Mouse (Mus musculus): ENCODE results near the gene Plxna3. TPM values are rescaled to one million over a fixed set of nuclear protein-coding genes. Genes with fewer than 3 reads are reported as not detected.
"Not testable (repeated sequence)": the region's sequence is repeated elsewhere in the genome, so short reads cannot be mapped to it uniquely, and the experiment has no call there.

The Plxna3 gene
- polyA plus RNA-seq, 1 experiment = 2.1 TPM

DNA sequence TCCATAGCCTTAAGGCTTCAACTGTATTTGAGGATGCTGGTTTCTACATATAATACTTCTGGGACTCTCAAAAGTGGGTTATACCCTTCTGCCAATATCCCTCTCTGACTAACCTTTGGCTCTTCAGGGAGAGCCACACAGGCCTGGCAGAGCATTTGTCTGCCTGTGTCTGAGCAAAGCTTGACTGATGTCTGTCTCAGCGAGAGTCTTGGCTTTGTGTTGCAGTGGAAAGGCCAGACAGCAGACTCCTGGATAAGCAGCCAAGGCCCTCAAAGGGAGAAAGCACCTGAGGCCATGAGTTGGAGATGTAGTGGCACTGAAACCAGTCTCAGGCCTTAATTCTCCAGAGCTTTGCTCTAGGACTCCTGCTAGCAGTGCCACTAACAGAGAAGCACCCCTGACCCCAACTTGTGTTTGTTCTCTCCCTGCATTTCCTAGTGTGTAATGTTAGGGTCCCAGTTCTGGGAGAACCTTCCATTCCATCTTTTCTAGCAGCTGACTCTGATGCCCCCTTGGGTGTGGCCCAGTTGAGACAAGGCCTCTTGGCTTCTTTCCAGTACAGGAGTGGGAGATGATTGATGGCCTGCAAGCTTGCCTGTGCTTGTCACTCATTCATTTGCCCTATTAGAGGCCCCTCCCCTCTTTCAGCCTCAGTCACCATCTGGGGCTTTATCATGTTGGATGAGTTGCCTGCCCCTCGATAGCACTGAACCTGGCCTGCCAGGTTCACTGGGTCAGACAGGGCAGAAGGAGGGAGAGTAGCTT lies 1.5 kb downstream of the Plxna3 start:
- Histone ChIP-seq H3K4me1 (ENCODE audit: control insufficient read depth, insufficient read depth, low read length) (peaks cover 3% of the 10 kb centered on the region; the same call in 1 of the 2 replicates), H3K36me3 (ENCODE audit: control insufficient read depth, insufficient read depth, low read length) (no peaks in the 10 kb centered on the region), H3K27me3 (ENCODE audit: control insufficient read depth, insufficient read depth, low read length) (no peaks in the 10 kb centered on the region), H3K4me3 (ENCODE audit: control insufficient read depth, low read depth, low read length) (no peak overlapping the region), H3K27ac (ENCODE audit: control insufficient read depth, insufficient read depth, low read depth, low read length) (no peak overlapping the region)
- TF ChIP-seq POLR2A (IDR thresholded peaks at IDR 0.05; ENCODE audit: control insufficient read depth, low read depth, low read length) (no peak), CTCF (IDR thresholded peaks at IDR 0.05; ENCODE audit: control insufficient read depth, insufficient read depth, insufficient replicate concordance, low read depth, low read length) (no peak)

DNA sequence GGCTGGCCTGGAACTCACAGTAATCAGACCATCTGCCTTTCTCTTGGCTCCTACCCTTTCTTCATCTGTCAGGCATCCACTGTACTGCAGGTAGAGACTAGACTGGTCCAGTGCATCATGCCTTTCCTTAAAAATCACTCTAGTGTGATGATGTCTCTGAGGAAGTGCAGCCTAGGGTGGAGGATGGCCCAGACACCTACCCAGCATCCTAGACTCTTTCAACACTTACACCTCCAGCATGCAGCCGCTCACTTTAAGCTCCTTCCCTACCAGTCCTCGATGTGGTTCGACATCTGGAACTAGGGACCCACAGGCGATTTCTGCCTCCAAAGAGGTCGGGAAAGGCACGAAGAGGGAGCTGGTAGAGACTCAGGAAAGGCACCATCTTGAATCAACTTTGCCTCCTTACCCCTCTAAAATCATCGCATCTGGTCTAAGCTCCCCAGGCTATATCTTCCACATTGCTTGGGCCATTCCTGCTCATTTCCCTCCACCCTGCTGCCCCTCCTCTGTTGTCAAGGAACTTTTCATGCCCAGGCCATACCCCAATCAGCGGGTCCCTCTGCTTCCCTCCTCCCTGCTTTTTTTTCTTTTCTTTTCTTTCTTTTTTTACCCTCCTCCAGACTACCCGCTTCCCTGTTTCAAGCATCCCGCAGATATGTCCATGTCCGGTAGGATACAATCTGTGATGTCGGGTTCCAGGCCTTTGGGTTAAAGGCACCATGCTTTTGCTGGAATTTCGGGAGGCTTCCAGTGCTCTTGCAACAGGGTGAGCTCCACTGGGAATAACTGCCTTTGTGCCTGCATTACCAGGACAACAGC lies 24.0 kb downstream of the Plxna3 start:
- TF ChIP-seq CTCF (IDR thresholded peaks at IDR 0.05; ENCODE audit: control insufficient read depth, insufficient read depth, insufficient replicate concordance, low read depth, low read length) = no peak
- Histone ChIP-seq H3K36me3 (ENCODE audit: control insufficient read depth, insufficient read depth, low read length) (no peaks in the 10 kb centered on the region), H3K27ac (ENCODE audit: control insufficient read depth, insufficient read depth, low read depth, low read length) (no peak overlapping the region), H3K27me3 (ENCODE audit: control insufficient read depth, insufficient read depth, low read length) (no peaks in the 10 kb centered on the region), H3K4me1 (ENCODE audit: control insufficient read depth, insufficient read depth, low read length) (peaks cover 3% of the 10 kb centered on the region; the same call in 1 of the 2 replicates), H3K4me3 (ENCODE audit: control insufficient read depth, low read depth, low read length) (peak overlapping the region; percentile 79)

DNA sequence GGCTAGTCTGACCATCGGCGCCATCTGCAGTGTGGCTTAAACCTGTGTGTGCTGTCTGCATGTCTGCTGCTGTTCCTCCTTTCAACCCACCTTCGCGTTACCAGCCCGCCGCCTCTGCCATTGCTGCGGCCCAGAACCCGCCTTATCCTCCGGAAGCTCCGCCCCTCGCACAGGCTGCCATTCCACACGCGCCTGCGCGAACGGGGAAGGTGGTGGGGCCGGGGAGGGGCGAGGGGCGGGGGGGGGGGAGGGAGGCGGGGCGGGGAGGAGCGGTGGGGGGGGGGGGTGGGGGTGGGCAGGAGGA lies 24.6 kb downstream of the Plxna3 start, which contains the start of gene Lage3:
Gene Lage3 (minus strand): TSS at position 152 of the 304 bp plus-strand sequence.
- Histone ChIP-seq H3K4me1 (ENCODE audit: control insufficient read depth, insufficient read depth, low read length) (peaks cover 3% of the 10 kb centered on the region; the same call in 1 of the 2 replicates), H3K27me3 (ENCODE audit: control insufficient read depth, insufficient read depth, low read length) (no peaks in the 10 kb centered on the region), H3K4me3 (ENCODE audit: control insufficient read depth, low read depth, low read length) (peak within 1 kb of the TSS; percentile 79), H3K27ac (ENCODE audit: control insufficient read depth, insufficient read depth, low read depth, low read length) (no peak within 1 kb of the TSS), H3K36me3 (ENCODE audit: control insufficient read depth, insufficient read depth, low read length) (no peaks in the 10 kb centered on the region)
- TF ChIP-seq CTCF (IDR thresholded peaks at IDR 0.05; ENCODE audit: control insufficient read depth, insufficient read depth, insufficient replicate concordance, low read depth, low read length) = no peak
- peak; percentile 52; the same call in 1 of the 2 replicates for TF ChIP-seq POLR2A (IDR thresholded peaks at IDR 0.05; ENCODE audit: control insufficient read depth, low read depth, low read length)

DNA sequence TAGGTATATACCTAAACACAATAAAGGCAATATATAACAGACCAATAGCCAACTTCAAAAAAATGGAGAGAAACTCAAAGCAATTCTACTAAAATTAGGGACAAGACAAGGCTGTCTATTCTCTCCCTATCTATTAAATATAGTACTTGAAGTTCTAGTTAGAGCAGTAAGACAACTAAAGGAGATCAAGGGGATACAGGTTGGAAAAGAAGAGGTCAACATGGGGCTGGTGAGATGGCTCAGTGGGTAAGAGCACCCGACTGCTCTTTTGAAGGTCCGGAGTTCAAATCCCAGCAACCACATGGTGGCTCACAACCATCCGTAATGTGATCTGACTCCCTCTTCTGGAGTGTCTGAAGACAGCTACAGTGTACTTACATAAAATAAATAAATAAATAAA lies 28.2 kb downstream of the Plxna3 start:
- H3K27ac ChIP-seq (ENCODE audit: control insufficient read depth, insufficient read depth, low read depth, low read length); H3K27me3 ChIP-seq (ENCODE audit: control insufficient read depth, insufficient read depth, low read length); H3K4me1 ChIP-seq (ENCODE audit: control insufficient read depth, insufficient read depth, low read length): not testable (repeated sequence)

DNA sequence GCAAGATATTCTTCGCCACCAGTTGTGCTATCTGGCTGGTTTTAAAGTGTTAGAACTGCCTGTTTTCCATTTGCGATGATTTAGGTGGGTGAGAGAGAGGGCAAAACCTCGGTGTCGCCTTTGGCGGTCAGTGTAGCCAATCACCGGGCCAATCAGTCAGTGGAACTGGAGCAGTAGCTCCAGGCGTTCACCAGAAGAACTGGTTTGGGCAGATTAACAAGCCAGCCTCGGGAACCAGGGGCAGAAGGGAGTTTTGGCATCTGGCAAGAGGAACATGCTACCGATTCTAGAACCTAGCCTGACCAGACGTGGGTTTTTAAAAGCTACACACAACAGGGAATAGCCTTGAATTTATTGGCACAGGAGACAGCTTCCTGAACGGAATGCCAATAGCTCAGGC lies 30.3 kb downstream of the Plxna3 start:
- TF ChIP-seq CTCF (IDR thresholded peaks at IDR 0.05; ENCODE audit: control insufficient read depth, insufficient read depth, insufficient replicate concordance, low read depth, low read length) = no peak
- TF ChIP-seq POLR2A (IDR thresholded peaks at IDR 0.05; ENCODE audit: control insufficient read depth, low read depth, low read length) = no peak
- Histone ChIP-seq H3K4me3 (ENCODE audit: control insufficient read depth, low read depth, low read length) (no peak overlapping the region), H3K27me3 (ENCODE audit: control insufficient read depth, insufficient read depth, low read length) (no peaks in the 10 kb centered on the region)

More for the DNA sequence above, 28.2 kb downstream of the Plxna3 start:
- H3K36me3 ChIP-seq (ENCODE audit: control insufficient read depth, insufficient read depth, low read length); H3K4me3 ChIP-seq (ENCODE audit: control insufficient read depth, low read depth, low read length): not testable (repeated sequence)

DNA sequence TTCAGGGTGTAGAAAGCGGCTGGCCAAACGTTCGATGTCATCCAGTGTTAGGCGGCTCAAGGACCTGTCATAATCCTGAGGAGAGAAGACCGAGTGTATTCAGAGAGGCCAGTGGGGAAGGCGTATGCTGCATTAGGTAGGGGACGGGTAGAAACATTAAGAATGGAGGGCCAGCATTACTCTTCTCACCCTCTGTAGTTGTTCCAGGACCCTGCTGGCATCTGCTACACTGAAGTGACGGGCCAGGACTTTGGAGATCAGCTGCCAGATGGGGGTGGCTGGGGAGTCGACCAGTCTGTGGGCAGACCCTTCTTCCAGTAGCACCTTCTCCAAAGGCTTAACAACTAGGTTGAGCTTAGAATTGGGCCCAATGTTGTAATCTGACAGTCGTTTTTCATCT lies 38.6 kb downstream of the Plxna3 start:
- TF ChIP-seq POLR2A (IDR thresholded peaks at IDR 0.05; ENCODE audit: control insufficient read depth, low read depth, low read length) (no peak), CTCF (IDR thresholded peaks at IDR 0.05; ENCODE audit: control insufficient read depth, insufficient read depth, insufficient replicate concordance, low read depth, low read length) (no peak)
- Histone ChIP-seq H3K36me3 (ENCODE audit: control insufficient read depth, insufficient read depth, low read length) (no peaks in the 10 kb centered on the region), H3K27ac (ENCODE audit: control insufficient read depth, insufficient read depth, low read depth, low read length) (peak overlapping the region; percentile 89), H3K27me3 (ENCODE audit: control insufficient read depth, insufficient read depth, low read length) (no peaks in the 10 kb centered on the region), H3K4me3 (ENCODE audit: control insufficient read depth, low read depth, low read length) (peak overlapping the region; percentile 79), H3K4me1 (ENCODE audit: control insufficient read depth, insufficient read depth, low read length) (peaks cover 7% of the 10 kb centered on the region)

More for the DNA sequence above, 30.3 kb downstream of the Plxna3 start:
- Histone ChIP-seq H3K4me1 (ENCODE audit: control insufficient read depth, insufficient read depth, low read length) (no peaks in the 10 kb centered on the region), H3K36me3 (ENCODE audit: control insufficient read depth, insufficient read depth, low read length) (no peaks in the 10 kb centered on the region), H3K27ac (ENCODE audit: control insufficient read depth, insufficient read depth, low read depth, low read length) (no peak overlapping the region)

DNA sequence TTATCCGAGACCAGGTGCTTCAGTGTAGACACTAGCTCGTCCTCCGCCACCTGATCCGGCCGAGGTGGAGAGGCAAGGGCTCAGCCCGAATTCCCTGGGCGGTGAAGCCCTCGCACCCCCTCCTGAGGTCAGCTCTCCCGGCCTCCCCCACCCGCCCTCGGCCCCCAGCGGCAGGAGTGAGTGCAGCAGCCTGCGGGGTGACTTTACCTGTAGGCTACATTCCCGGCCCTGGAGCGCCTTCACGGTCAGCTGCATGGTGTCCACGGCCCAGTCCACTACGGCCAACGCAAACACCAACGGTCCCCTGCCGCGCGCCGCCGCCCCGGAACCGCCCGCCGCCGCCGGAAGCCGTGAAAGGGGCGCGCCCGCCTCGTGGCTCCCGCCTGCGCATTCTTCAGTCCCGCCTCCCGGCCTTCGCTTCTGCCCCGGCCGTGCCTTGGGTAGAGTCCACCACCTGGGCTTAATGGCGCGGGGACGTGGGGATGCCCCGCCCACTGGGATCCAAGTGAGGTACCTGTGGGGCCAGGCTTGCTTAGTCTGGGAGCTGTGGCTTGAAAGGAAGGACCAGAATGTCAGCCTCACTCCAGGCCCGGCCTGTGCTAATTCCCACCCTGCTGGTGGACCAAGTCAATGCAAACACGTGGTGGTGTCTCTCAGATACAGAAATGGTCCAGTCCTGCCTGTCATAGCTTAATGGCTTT lies 39.5 kb downstream of the Plxna3 start:
- H3K27ac ChIP-seq (ENCODE audit: control insufficient read depth, insufficient read depth, low read depth, low read length) = peak overlapping the region; percentile 89

More for the DNA sequence above, 39.5 kb downstream of the Plxna3 start:
- peaks cover 7% of the 10 kb centered on the region for H3K4me1 ChIP-seq (ENCODE audit: control insufficient read depth, insufficient read depth, low read length)
- peak overlapping the region; percentile 79 for H3K4me3 ChIP-seq (ENCODE audit: control insufficient read depth, low read depth, low read length)
- no peaks in the 10 kb centered on the region for H3K27me3 ChIP-seq (ENCODE audit: control insufficient read depth, insufficient read depth, low read length)
- H3K36me3 ChIP-seq (ENCODE audit: control insufficient read depth, insufficient read depth, low read length) = no peaks in the 10 kb centered on the region
- TF ChIP-seq POLR2A (IDR thresholded peaks at IDR 0.05; ENCODE audit: control insufficient read depth, low read depth, low read length) (no peak; the same call in 1 of the 2 replicates), CTCF (IDR thresholded peaks at IDR 0.05; ENCODE audit: control insufficient read depth, insufficient read depth, insufficient replicate concordance, low read depth, low read length) (no peak)

All from testis, adult 2 months (tissue).